Mouse (Mus musculus) heart, postnatal 14 days (tissue): ENCODE measurements around the gene Cd80. TPM values are rescaled to one million over a fixed set of nuclear protein-coding genes. Genes with fewer than 3 reads are reported as not detected.
A peak's percentile ranks its signal among the peaks of the same experiment; 100 is the strongest.

Experiments
- DNase-seq, 2 experiments: peaks; one replicate each; pipeline ENCODE4 v3.0.0; 2021 to 2022
- intact Hi-C: fragments of 180-260 bp; cut with DNase I; formaldehyde crosslinking; loops from one replicate; pipeline ENCODE4 v1.15.1; 2025
- long read RNA-seq, 2 experiments: library from polyadenylated mRNA; stranded (forward); transcript quantifications; one replicate each; pipeline ENCODE4 v2.0.0; 2021
- total RNA-seq, 2 experiments: library from RNA; stranded (reverse); gene quantifications; 2 replicates each; pipeline ENCODE4 v1.2.3; 2021

Cd80 gene
- total RNA-seq: under 1 TPM; 0.33 to 0.37 TPM
- long read RNA-seq, experiment 1, partial matches to known transcripts: 0 of 26 reads
- long read RNA-seq, experiment 1, other reads (novel, unspliced or antisense): 26 of 26 reads
- long read RNA-seq, experiment 2, partial matches to known transcripts: 0 of 24 reads
- long read RNA-seq, experiment 2, other reads (novel, unspliced or antisense): 24 of 24 reads

DNA sequence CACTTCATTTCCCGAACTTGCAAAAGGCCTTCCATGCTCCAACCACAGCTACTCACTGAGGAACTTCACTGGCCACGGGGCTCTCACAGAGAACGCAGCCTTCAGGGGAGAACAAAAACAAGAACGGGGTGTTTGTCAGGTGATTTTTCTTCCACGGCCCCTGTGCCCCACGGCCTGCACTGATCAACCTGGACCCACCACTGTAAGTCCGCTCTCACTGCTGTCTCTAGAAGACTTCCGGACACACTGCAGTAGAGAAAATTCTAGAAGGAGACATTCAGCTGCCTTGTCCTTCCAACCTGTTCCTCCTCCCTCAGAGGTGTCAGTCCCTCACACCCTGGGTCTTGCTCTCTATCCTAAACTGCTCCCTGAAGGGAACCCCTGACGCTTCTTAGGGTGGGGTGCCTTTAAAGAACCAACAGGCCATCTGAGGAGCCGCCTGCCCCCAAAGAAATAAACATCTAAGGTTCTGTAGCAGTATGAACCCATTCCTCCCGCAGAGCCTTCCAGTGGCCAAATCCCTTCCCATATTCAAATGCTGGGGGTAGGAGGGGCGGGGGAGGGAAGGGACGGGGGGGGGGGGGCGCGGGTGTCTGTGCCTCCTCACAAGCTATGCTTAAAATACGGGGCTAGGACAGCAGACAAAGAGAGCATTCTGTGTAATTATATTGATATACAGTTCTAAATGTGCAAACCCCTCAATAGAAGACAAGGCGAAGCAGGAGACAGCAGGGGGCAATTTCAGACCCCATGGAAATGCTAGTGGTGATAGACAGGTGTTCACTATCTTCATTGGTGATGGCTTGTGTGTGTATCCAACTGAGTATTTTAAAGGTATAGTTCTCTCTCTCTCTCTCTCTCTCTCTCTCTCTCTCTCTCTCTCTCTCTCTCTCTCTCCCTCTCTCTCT is at the start of gene Cd80:
TSS of gene Cd80 (plus strand) at position 51 of the 908 bp plus-strand sequence.
- DNase-seq: no peak
- intact Hi-C loops: no loop called here

DNA sequence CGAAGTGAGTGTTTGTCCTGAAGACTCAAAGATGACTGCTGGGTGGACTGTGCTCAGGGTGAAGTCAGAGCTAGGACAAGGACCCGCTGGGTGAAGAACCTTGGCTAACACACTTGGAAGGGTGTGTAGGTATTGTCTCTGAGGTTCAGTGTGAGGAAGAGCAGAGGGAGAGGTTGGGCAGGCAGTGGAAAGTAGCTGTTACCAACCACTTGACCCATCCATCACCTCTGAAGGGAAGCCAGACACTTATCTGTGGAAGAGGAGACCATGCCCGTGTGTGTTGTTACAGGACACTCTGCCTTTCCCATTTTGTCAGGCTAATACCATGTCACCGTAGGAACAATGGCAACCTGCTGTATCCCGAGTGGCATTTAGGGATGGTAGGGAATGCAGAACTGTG is 49.1 kb upstream of the Cd80 start:
- intact Hi-C loops: no loop called here
- no peak for DNase-seq

- intact Hi-C loops: no loop called here
- no peak for DNase-seq
Measured at GRCm38 (mm10) chr16:38406708-38407107, 48.7 kb upstream of the Cd80 start.

DNA sequence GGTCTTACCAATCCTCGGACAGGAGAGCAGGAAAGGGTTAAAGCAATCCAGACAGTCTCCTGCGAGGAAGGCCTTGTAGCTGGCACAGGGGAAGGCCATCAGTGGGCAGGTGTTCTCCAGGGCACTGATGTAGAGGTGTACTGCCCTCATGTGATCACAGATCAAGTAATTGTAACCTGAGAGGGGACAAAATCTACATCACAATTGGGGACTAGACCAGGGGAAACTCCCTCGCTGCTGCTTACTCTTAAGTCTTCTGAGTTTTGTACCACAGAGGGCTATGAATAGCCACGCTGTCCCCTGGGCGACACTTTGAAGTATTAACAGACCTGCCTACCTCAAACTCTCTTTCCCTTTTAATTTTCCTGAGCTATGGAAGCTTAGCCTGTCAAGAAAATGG is 47.8 kb upstream of the Cd80 start:
- intact Hi-C loops: no loop called here
- DNase-seq: no peak

- intact Hi-C loops: no loop called here
- DNase-seq: no peak
Measured at GRCm38 (mm10) chr16:38408416-38408815, 46.9 kb upstream of the Cd80 start.

DNA sequence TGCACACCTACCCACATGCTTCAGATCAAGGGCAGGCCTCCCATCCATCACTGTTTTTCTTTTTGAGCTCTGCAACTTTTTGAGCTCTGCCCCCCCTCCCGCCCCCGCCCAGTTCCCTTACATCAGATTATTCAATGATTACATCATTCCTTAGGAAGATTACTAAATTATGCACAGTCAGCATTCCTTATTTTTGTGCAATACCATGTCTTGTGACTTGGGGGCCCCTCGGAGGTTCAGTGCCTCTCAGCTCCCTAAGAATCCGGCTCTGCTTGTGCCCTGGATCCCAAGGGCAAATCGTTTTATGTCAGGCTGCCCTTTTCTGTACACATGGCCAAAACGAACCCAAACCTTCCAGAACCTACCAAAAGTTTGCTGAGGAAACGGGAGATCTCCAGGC is 40.4 kb upstream of the Cd80 start:
- DNase-seq: no peak
- intact Hi-C loops: no loop called here

DNA sequence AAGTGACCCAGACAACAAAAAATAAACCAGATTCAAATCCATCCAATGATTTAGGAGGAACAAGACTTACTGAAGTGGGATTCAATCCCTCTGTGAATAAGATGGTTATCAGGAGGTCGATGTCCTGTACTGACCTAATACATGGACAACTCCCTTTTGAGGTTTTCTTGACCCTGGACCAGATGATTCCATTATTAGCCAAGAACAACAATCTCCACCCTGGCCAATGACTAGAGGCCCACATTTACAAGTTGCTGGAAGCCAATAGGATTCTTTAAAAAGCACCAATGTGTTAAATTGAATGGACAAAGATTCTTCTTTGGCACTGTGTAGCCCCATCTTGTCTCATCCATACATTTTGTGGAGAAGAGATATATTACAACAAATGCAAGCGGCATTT is 30.0 kb upstream of the Cd80 start:
- no peak for DNase-seq

GRCm38 (mm10) chr16:38425799-38426198 is 29.6 kb upstream of the Cd80 start:
- intact Hi-C loops: no loop called here
- DNase-seq: no peak

More for the DNA sequence above, 30.0 kb upstream of the Cd80 start:
- intact Hi-C loops: no loop called here

GRCm38 (mm10) chr16:38431446-38432185 is 23.7 kb upstream of the Cd80 start:
- intact Hi-C loops: no loop called here
- DNase-seq: peak in 1 of 2 experiments; percentile 13

- peak; percentile 19 for DNase-seq
- intact Hi-C loops: no loop called here
Measured at GRCm38 (mm10) chr16:38432498-38433425, 22.6 kb upstream of the Cd80 start, which contains the start of gene Pla1a. Gene Pla1a (minus strand): TSS chr16:38433145.

DNA sequence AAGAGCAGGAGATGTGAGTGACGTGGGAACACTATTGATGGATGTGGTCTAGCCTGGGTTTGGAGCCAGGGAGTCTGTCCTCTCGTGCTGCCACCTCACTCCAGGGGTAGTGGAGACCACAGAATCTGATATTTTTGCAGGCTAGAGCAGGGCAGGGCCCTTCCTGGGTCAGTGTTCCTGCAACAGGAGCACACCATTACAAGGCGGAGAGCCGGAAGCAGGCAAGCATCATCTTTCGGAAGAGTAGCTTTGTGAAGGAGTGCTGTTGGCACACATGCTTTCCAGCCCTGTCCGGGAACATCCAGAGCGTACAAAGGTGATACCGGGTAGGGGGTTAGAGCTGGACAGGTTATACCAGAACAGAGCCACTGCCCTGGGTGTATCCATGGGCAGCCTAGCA is 21.8 kb upstream of the Cd80 start:
- intact Hi-C loops: no loop called here
- no peak for DNase-seq

DNA sequence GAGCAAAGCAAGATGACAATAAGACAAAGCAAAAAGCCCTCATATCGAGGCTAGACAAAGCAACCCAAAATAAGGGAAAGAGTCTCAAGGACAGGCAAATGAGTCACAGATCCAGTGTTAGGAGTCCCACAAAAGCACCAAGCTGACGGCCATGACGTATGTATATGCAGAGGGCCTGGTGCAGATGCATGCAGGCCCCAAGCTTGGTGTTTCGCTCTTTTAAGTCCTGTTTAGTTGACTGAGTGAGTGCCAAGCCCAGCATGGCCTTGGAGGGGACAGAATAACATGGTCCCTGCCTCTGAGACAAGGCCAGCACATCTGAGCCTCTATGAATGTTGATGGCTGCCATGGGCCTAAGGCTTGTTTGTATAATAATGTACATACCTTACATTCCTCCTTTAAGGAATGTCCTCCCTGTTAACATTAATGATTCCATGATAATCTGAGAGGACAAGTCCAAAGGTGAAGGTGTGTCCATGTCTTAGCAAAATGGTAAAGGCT is 21.0 kb upstream of the Cd80 start:
- DNase-seq: no peak
- intact Hi-C loops: no loop called here

DNA sequence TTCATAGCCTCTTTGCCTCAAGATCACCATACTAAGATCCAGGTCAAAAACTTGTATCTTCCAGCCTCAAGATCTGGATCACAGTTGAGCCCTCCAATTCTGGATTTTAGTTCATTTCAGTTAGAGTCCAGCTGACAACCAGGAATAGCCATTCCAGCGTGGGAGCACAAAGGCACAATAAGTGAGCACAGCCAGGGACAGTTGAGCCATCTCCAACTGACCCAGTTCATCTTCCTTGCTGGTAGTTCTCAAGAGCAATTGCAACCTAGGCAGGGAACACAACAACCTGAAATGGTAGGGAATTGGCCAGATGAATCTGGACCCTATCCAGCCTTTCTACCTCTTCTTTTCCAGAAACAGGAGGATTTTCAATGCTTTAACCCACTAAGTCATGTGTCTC is 16.2 kb upstream of the Cd80 start:
- intact Hi-C loops: no loop called here
- no peak for DNase-seq

DNA sequence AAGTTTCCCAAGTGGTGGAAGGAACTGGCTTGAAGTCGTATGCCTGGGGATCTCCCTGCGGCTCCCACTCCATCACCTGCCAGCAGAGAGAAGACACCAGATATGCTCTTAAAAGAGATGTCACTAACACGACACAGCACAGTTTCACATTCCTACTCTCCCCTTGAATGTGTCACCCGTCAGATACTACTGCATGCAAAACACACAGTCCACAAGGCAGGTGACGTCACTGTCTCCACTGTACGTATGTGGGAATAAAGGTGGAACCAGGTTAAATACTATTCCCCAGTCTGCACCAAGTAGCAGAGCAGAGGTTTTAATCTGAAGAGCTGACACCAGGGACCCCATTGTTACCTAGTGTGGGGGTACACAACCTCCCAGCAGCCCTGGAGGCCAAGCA is 15.0 kb upstream of the Cd80 start:
- DNase-seq: no peak

DNA sequence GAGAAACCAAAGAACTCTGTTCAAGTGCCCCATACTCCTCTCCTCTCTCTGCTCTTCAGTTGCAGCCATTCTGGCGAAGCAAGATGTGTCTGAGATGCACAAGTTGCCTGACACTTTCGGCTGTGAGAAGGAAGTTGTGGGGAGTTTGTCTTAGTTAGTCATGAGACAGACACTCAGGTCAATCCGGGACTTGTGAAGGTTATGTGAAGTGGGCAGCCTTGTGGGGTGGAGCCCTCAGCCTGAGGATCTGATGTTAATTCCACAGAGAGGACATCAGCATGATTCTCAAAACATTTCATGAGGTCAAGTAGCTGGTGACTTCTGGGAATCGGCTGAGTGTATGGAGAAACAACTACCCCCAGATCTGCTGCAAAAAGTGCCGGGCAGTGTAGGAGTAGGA is 13.8 kb upstream of the Cd80 start:
- intact Hi-C loops: no loop called here
- DNase-seq: no peak

More for the DNA sequence above, 15.0 kb upstream of the Cd80 start:
- intact Hi-C loops: no loop called here

GRCm38 (mm10) chr16:38442216-38442615 is 13.1 kb upstream of the Cd80 start:
- intact Hi-C loops: no loop called here
- DNase-seq: no peak

- DNase-seq: no peak
- intact Hi-C loops: no loop called here
Measured at GRCm38 (mm10) chr16:38443721-38444464, 11.5 kb upstream of the Cd80 start.

GRCm38 (mm10) chr16:38445046-38445445 is 10.3 kb upstream of the Cd80 start:
- no peak for DNase-seq
- intact Hi-C loops: no loop called here

DNA sequence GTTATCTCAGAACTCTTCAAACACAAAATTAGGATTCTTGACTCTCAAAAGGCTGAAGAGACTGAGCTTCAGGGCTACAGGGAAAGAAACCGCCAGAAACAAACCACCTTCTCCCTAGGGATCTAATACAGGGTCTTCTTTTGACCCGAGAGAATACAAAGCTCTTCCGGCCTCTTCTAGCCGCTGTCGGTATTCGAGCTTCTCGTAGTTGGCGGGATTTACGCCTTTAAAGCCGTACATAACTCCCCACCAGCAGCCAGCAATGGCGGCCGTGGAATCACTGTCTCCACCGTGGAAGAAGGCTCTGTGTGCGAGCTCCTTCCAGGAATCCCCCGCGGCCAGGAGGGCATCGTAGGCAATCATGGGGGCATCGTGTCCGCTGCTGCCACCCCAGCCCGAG is 9.8 kb upstream of the Cd80 start:
- no peak for DNase-seq
- intact Hi-C loops: no loop called here
